Mouse (Mus musculus): ENCODE data around the gene Sclt1. TPM values are rescaled to one million over a fixed set of nuclear protein-coding genes. Genes with fewer than 3 reads are reported as not detected.

Sclt1 gene
- total and polyA plus RNA-seq, 3 experiments: 3.0 to 7.1 (median 5.2) TPM

DNA sequence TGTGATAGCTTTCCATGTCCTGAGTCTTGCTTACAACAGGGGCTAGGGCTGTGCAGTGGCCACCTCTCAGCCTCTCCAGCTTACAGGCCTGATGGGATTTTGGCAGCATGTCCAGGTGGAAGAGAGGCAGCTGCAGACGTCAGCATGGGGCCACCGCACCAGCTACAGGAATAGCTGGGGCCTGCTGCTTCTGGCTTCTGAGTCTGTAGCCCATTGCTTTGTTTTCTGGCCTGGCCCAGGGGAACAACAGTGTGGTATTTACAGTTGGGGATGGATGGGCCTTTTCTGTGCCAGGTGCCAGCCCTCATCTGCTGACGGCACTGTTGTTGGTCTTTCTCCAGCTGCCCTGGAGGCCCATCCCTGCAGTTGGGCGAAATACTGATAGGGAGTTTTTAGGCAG lies 158.7 kb downstream of the Sclt1 start:
- peak overlapping the region; percentile 26; the same call in 1 of the 2 replicates for H3K27ac ChIP-seq
- peak in 1 of 2 experiments; percentile 60 for DNase-seq
- 46% methylated on average over 4 of the region's 4 CpGs for WGBS
- no peaks in the 10 kb centered on the region; the same call in 1 of the 2 replicates for H3K36me3 ChIP-seq (ENCODE audit: control insufficient read depth, insufficient read depth, low read length)
- no peak for TF ChIP-seq POLR2A (IDR thresholded peaks at IDR 0.05; ENCODE audit: insufficient read depth, low read depth, low read length)
- no peak for TF ChIP-seq EP300 (IDR thresholded peaks at IDR 0.05; ENCODE audit: insufficient read depth, low read depth, low read length)
- no peak for TF ChIP-seq CTCF (IDR thresholded peaks at IDR 0.05)
- H3K9ac ChIP-seq (ENCODE audit: low read depth, low read length): no peak overlapping the region
- no peak overlapping the region for H3K4me3 ChIP-seq
- H3K4me1 ChIP-seq (ENCODE audit: control insufficient read depth, insufficient read depth, low read length): peaks cover 34% of the 10 kb centered on the region
- no peaks in the 10 kb centered on the region for H3K27me3 ChIP-seq (ENCODE audit: control insufficient read depth, insufficient read depth, low read length)
- peaks cover 3% of the 10 kb centered on the region; the same call in 1 of the 2 replicates for H3K79me2 ChIP-seq (replicated peaks; ENCODE audit: control insufficient read depth, insufficient read depth, low read length)
- intact Hi-C loops (cut with DNase I): no loop called here

DNA sequence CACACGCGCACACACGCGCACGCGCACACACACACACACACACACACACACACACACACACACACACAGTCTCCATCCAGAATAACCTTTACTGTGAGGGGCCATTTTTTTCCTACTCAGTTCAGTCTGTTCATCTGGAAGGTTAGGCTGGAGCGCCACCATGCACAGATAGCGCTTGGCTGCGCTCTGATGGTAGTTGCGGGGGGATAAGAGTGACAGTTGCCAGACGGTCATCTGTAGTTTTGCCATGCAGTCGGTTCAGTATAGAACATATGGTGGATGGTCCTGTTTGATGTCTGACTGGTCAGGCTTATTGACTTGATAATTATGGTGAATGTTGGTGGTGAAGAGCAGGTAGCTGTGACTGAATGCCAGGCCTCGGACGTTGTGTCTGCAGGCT lies 159.2 kb downstream of the Sclt1 start:
- intact Hi-C loops (cut with DNase I): no loop called here
- DNase-seq: no peak
- Histone ChIP-seq H3K9ac (ENCODE audit: low read depth, low read length) (no peak overlapping the region), H3K36me3 (ENCODE audit: control insufficient read depth, insufficient read depth, low read length) (no peaks in the 10 kb centered on the region; the same call in 1 of the 2 replicates), H3K4me3 (no peak overlapping the region), H3K4me1 (ENCODE audit: control insufficient read depth, insufficient read depth, low read length) (peaks cover 34% of the 10 kb centered on the region), H3K27me3 (ENCODE audit: control insufficient read depth, insufficient read depth, low read length) (no peaks in the 10 kb centered on the region), H3K79me2 (replicated peaks; ENCODE audit: control insufficient read depth, insufficient read depth, low read length) (peaks cover 6% of the 10 kb centered on the region; the same call in 1 of the 2 replicates), H3K27ac (0 out of 2 replicates have a peak overlapping the region, but pooled peaks have one; percentile 26)
- WGBS: 89% methylated on average over 14 of the region's 14 CpGs
- TF ChIP-seq EP300 (IDR thresholded peaks at IDR 0.05; ENCODE audit: insufficient read depth, low read depth, low read length) (no peak), POLR2A (IDR thresholded peaks at IDR 0.05; ENCODE audit: insufficient read depth, low read depth, low read length) (no peak), CTCF (IDR thresholded peaks at IDR 0.05) (no peak)

- H3K4me3 ChIP-seq: no peak overlapping the region
- H3K27me3 ChIP-seq (ENCODE audit: control insufficient read depth, insufficient read depth, low read length): no peaks in the 10 kb centered on the region
- no peak overlapping the region for H3K9ac ChIP-seq (ENCODE audit: low read depth, low read length)
- DNase-seq: no peak
- TF ChIP-seq EP300 (IDR thresholded peaks at IDR 0.05; ENCODE audit: insufficient read depth, low read depth, low read length) (no peak), POLR2A (IDR thresholded peaks at IDR 0.05; ENCODE audit: insufficient read depth, low read depth, low read length) (no peak), CTCF (IDR thresholded peaks at IDR 0.05) (no peak)
- H3K79me2 ChIP-seq (replicated peaks; ENCODE audit: control insufficient read depth, insufficient read depth, low read length): peaks cover 6% of the 10 kb centered on the region; the same call in 1 of the 2 replicates
- no peaks in the 10 kb centered on the region; the same call in 1 of the 2 replicates for H3K36me3 ChIP-seq (ENCODE audit: control insufficient read depth, insufficient read depth, low read length)
- intact Hi-C loops (cut with DNase I): no loop called here
- H3K4me1 ChIP-seq (ENCODE audit: control insufficient read depth, insufficient read depth, low read length): peaks cover 28% of the 10 kb centered on the region
- WGBS: 62% methylated on average over 7 of the region's 7 CpGs
- H3K27ac ChIP-seq: no peak overlapping the region; the same call in 1 of the 2 replicates
Observed at GRCm38 (mm10) chr3:41582256-41582655, 160.1 kb downstream of the Sclt1 start.

- intact Hi-C loops (cut with DNase I): no loop called here
Observed at GRCm38 (mm10) chr3:41581436-41581835, 160.9 kb downstream of the Sclt1 start.

DNA sequence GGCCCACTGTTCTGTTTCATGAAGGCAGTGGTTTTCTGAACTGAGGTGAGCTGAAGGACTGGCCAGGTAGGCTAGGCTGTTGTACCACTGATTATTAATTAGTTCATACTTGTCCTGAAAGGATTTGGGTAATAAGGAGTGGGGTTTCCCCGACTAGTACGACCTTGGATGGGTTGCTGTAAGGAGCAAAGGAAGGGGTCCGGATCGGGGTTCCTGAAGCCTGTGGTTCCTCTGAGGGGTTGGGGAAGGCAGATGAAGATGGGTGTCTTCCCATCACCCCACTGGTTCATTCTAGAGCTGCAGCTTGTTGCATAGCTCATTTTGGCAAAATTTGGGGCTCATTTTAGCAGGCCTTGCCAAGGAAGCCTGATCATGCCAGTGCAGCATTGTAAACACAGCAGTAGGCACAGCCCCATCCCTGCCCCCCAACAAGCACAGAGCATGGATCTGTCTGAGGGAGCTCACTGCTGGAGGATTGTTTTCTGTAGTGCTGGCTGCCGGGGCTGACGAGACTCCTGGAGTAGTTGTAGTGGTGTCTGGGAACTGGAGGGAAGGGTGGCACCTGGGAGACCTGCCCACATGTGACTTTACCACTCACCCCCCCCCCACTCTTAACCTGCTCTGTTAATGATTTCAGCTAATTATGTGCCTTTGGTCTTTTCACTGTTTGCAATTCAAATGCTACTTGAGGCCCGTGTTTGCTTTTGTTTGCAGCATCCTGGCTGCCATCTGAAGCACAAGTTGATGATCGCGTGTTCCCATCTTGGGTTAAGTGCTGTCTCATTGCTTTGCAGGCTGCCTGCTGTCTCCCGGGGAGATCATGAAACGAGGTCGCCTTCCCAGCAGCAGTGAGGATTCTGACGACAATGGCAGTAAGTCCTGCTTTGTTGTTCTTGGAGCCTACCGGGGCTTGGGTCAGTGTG lies 161.7 kb downstream of the Sclt1 start:
- 56% methylated on average over 14 of the region's 14 CpGs for WGBS
- no peaks in the 10 kb centered on the region; the same call in 1 of the 2 replicates for H3K36me3 ChIP-seq (ENCODE audit: control insufficient read depth, insufficient read depth, low read length)
- peak overlapping the region; percentile 21 for H3K27ac ChIP-seq
- no peak for TF ChIP-seq EP300 (IDR thresholded peaks at IDR 0.05; ENCODE audit: insufficient read depth, low read depth, low read length)
- TF ChIP-seq CTCF (IDR thresholded peaks at IDR 0.05): no peak
- TF ChIP-seq POLR2A (IDR thresholded peaks at IDR 0.05; ENCODE audit: insufficient read depth, low read depth, low read length): no peak
- no peak overlapping the region; the same call in 1 of the 2 replicates for H3K9ac ChIP-seq (ENCODE audit: low read depth, low read length)
- peaks cover 28% of the 10 kb centered on the region for H3K4me1 ChIP-seq (ENCODE audit: control insufficient read depth, insufficient read depth, low read length)
- DNase-seq: peak in 1 of 2 experiments; percentile 20
- no peak overlapping the region for H3K4me3 ChIP-seq
- H3K27me3 ChIP-seq (ENCODE audit: control insufficient read depth, insufficient read depth, low read length): no peaks in the 10 kb centered on the region
- intact Hi-C loops (cut with DNase I): no loop called here
- H3K79me2 ChIP-seq (replicated peaks; ENCODE audit: control insufficient read depth, insufficient read depth, low read length): peaks cover 5% of the 10 kb centered on the region; the same call in 1 of the 2 replicates

More at GRCm38 (mm10) chr3:41581436-41581835, 160.9 kb downstream of the Sclt1 start:
- no peaks in the 10 kb centered on the region for H3K27me3 ChIP-seq (ENCODE audit: control insufficient read depth, insufficient read depth, low read length)
- no peak for DNase-seq
- peak overlapping the region; percentile 21 for H3K27ac ChIP-seq
- no peaks in the 10 kb centered on the region; the same call in 1 of the 2 replicates for H3K36me3 ChIP-seq (ENCODE audit: control insufficient read depth, insufficient read depth, low read length)
- TF ChIP-seq EP300 (IDR thresholded peaks at IDR 0.05; ENCODE audit: insufficient read depth, low read depth, low read length) (no peak), CTCF (IDR thresholded peaks at IDR 0.05) (no peak), POLR2A (IDR thresholded peaks at IDR 0.05; ENCODE audit: insufficient read depth, low read depth, low read length) (no peak)
- H3K4me1 ChIP-seq (ENCODE audit: control insufficient read depth, insufficient read depth, low read length): peaks cover 23% of the 10 kb centered on the region
- WGBS: 61% methylated on average over 8 of the region's 8 CpGs
- H3K79me2 ChIP-seq (replicated peaks; ENCODE audit: control insufficient read depth, insufficient read depth, low read length): peaks cover 6% of the 10 kb centered on the region; the same call in 1 of the 2 replicates
- no peak overlapping the region for H3K9ac ChIP-seq (ENCODE audit: low read depth, low read length)
- no peak overlapping the region for H3K4me3 ChIP-seq

Measured in heart, adult 2 months (tissue).